Mouse (Mus musculus): ENCODE results near the gene Trabd2b. TPM values are rescaled to one million over a fixed set of nuclear protein-coding genes. Genes with fewer than 3 reads are reported as not detected.

The Trabd2b gene
- polyA plus RNA-seq, 1 experiment: 4.8 TPM

- peak; percentile 17 to 25 for DNase-seq
- peak; percentile 30; the same call in 1 of the 2 replicates for TF ChIP-seq CTCF (IDR thresholded peaks at IDR 0.05; ENCODE audit: borderline replicate concordance, insufficient read depth, low read depth, low read length)
- no peak for TF ChIP-seq POLR2A (IDR thresholded peaks at IDR 0.05; ENCODE audit: borderline replicate concordance, insufficient read depth, low read length)
- H3K27me3 ChIP-seq (ENCODE audit: control insufficient read depth, insufficient read depth, low read length): no peaks in the 10 kb centered on the region
- H3K27ac ChIP-seq (ENCODE audit: insufficient read depth, low read length): no peak overlapping the region
- no peak overlapping the region for H3K4me3 ChIP-seq (replicated peaks; ENCODE audit: insufficient read depth, low read depth, low read length)
- H3K4me1 ChIP-seq (ENCODE audit: control insufficient read depth, insufficient read depth, low read length): no peaks in the 10 kb centered on the region
- WGBS: 22% methylated on average over 5 of the region's 5 CpGs
These were observed 229.4 kb downstream of the Trabd2b start for GRCm38 (mm10) chr4:114635889-114636288.

DNA sequence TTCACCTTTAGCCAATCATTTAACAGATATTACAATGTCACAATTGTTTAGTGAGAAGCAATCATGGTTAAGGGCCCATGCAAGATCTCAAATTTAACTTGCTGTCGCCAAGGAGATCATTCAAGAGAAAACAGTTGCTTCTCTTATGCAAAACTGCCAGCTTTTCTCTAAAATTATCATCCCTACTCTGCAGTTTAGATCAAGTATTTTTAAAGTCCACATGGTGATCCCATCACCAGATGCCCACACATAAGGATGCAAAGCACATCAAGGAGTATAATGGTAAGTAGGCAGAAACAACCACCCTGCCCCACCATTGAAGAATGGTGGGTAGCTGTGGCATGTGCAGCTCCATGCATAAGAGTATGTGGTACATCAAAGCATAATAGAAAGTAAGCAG lies 229.8 kb downstream of the Trabd2b start:
- DNase-seq: no peak
- no peak overlapping the region for H3K27ac ChIP-seq (ENCODE audit: insufficient read depth, low read length)
- 96% methylated on average over 1 of the region's 1 CpGs for whole genome bisulfite sequencing
- H3K27me3 ChIP-seq (ENCODE audit: control insufficient read depth, insufficient read depth, low read length): no peaks in the 10 kb centered on the region
- no peaks in the 10 kb centered on the region for H3K4me1 ChIP-seq (ENCODE audit: control insufficient read depth, insufficient read depth, low read length)
- TF ChIP-seq POLR2A (IDR thresholded peaks at IDR 0.05; ENCODE audit: borderline replicate concordance, insufficient read depth, low read length) (no peak), CTCF (IDR thresholded peaks at IDR 0.05; ENCODE audit: borderline replicate concordance, insufficient read depth, low read depth, low read length) (no peak)
- no peak overlapping the region for H3K4me3 ChIP-seq (replicated peaks; ENCODE audit: insufficient read depth, low read depth, low read length)

DNA sequence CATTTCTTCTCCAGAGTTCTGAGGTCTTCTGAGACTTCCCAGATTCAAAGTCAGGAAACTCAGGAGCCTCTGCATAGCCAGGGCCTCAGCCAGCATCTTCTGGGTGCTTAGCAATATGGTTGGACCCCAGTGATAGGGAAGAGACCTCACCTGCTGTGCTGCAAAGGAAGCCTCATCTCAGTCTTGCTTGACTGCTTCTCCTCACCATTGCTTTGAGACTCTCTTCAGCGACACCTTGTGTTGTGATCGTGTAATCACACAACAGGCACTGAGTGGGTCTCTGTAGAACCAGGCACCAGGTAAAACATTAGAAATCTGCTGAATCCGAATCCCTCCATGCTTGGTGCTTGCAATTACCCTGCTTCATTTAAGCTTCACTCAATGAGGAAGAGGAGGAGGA lies 230.6 kb downstream of the Trabd2b start:
- Histone ChIP-seq H3K27ac (ENCODE audit: insufficient read depth, low read length) (no peak overlapping the region), H3K4me1 (ENCODE audit: control insufficient read depth, insufficient read depth, low read length) (no peaks in the 10 kb centered on the region), H3K4me3 (replicated peaks; ENCODE audit: insufficient read depth, low read depth, low read length) (no peak overlapping the region), H3K27me3 (ENCODE audit: control insufficient read depth, insufficient read depth, low read length) (no peaks in the 10 kb centered on the region)
- no peak for DNase-seq
- 11% methylated on average over 3 of the region's 3 CpGs for WGBS
- no peak for TF ChIP-seq POLR2A (IDR thresholded peaks at IDR 0.05; ENCODE audit: borderline replicate concordance, insufficient read depth, low read length)
- 0 out of 2 replicates have a peak, but pooled peaks have one; percentile 17 for TF ChIP-seq CTCF (IDR thresholded peaks at IDR 0.05; ENCODE audit: borderline replicate concordance, insufficient read depth, low read depth, low read length)

DNA sequence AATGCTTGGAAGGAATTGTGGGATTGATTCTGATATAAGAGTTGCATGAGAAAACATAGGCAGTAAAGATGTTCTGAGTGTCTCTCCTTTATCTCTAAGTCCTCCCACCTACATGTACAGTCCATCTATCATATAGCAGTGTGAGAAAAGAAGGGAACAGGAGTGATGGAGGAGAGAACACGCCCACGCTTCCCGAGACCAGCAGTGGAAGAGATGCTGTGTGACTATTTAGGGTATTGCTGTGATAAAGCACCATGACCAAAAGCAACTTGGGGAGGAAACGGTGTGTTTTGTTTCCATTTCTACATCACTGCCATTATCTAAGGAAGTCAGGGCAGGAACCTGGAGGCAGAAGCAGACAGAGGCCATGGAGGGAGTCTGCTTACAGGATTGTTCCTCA lies 235.9 kb downstream of the Trabd2b start:
- DNase-seq: no peak
- TF ChIP-seq POLR2A (IDR thresholded peaks at IDR 0.05; ENCODE audit: borderline replicate concordance, insufficient read depth, low read length) (no peak), CTCF (IDR thresholded peaks at IDR 0.05; ENCODE audit: borderline replicate concordance, insufficient read depth, low read depth, low read length) (no peak)
- no peak overlapping the region for H3K4me3 ChIP-seq (replicated peaks; ENCODE audit: insufficient read depth, low read depth, low read length)
- H3K27ac ChIP-seq (ENCODE audit: insufficient read depth, low read length): no peak overlapping the region
- 90% methylated on average over 4 of the region's 4 CpGs for WGBS
- H3K4me1 ChIP-seq (ENCODE audit: control insufficient read depth, insufficient read depth, low read length): no peaks in the 10 kb centered on the region
- H3K27me3 ChIP-seq (ENCODE audit: control insufficient read depth, insufficient read depth, low read length): no peaks in the 10 kb centered on the region

DNA sequence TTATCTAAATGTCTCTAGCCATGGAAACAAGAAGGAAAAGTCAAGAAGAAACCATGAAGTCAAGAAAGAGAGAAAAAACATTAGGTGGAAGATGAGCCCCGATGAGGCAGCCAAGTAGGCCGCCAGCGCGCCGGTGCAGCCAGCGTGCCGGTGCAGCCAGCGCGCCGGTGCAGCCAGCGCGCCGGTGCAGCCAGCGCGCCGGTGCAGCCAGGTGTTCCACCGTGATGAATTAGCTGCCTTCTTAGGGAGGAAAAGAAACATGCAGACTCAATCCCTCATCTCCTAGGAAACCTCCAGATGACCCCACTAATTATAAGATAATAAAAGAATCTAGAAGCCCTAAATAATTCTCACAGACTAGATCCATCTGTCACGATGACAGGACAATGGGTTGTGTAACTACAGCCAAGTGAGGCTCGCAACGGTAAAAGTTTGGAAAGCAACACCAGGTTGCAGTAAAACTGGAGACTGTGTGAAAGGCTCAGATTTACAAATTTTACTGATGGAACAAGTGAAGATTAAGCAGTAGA lies 237.2 kb downstream of the Trabd2b start:
- TF ChIP-seq CTCF (IDR thresholded peaks at IDR 0.05; ENCODE audit: borderline replicate concordance, insufficient read depth, low read depth, low read length): no peak
- TF ChIP-seq POLR2A (IDR thresholded peaks at IDR 0.05; ENCODE audit: borderline replicate concordance, insufficient read depth, low read length): no peak
- DNase-seq: no peak
- H3K4me3 ChIP-seq (replicated peaks; ENCODE audit: insufficient read depth, low read depth, low read length): no peak overlapping the region
- no peaks in the 10 kb centered on the region for H3K4me1 ChIP-seq (ENCODE audit: control insufficient read depth, insufficient read depth, low read length)
- H3K27me3 ChIP-seq (ENCODE audit: control insufficient read depth, insufficient read depth, low read length): no peaks in the 10 kb centered on the region
- 55% methylated on average over 20 of the region's 20 CpGs for WGBS
- H3K27ac ChIP-seq (ENCODE audit: insufficient read depth, low read length): no peak overlapping the region

DNA sequence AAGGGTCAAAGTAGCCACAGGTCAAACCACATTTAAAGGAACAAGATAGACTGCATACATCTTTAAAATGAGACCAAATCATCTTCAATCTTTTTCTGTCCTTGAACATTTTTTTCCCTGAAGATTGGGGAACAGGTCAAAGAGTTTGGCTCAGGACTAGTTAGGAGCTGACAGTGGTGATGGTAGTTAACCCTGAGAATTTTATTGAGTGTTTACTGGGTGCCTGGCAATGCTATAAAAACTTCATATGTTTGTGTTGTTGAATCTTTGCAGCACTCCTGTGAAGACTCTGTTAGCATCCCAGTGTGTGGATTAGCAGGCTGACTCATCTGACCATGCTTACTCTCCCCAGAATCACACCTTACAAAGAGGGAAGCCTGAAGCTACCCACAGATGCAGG lies 238.8 kb downstream of the Trabd2b start:
- H3K4me3 ChIP-seq (replicated peaks; ENCODE audit: insufficient read depth, low read depth, low read length): no peak overlapping the region
- no peaks in the 10 kb centered on the region for H3K27me3 ChIP-seq (ENCODE audit: control insufficient read depth, insufficient read depth, low read length)
- no peak overlapping the region for H3K27ac ChIP-seq (ENCODE audit: insufficient read depth, low read length)
- TF ChIP-seq POLR2A (IDR thresholded peaks at IDR 0.05; ENCODE audit: borderline replicate concordance, insufficient read depth, low read length) (no peak), CTCF (IDR thresholded peaks at IDR 0.05; ENCODE audit: borderline replicate concordance, insufficient read depth, low read depth, low read length) (no peak)
- DNase-seq: no peak
- H3K4me1 ChIP-seq (ENCODE audit: control insufficient read depth, insufficient read depth, low read length): no peaks in the 10 kb centered on the region; the same call in 1 of the 2 replicates

DNA sequence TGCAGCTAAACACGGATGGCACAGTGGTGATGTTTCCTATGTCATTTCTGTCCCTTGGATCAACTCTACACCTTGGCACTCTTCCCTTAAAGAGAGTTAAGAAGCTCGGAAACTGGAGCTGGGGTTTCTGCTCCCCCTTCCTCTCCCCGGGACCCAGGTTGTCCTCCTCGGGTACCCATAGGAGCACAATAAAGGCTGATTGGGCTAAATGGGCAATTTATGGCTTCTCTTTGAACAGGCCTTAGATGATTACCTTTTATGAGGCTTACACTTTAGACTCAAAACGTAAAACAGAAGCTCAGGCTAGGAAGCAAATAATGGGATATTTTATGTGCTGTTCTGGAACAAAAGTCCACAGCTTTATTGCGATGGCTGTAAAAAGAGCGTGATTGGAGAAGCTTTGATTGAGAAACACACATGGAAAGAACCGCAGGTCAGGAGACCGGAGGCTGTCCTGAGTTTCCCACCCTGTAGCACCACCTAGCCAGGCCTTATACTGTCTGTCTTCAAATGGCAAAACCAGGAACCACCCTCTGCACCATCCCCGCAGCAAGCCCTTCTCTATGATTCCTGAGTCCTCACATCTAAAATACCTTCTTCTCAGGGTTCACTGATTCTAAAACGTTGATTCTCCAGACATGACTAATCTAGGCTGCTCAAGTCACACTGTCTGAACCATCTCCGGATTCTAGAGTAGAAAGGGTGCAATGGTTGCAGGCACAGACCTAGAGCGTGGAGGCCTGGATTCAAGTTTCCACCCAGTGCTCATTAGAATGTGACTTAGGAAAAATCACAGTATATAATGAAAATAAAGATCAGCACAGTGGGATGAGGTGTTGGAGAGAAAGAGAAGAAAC lies 240.5 kb downstream of the Trabd2b start:
- H3K27ac ChIP-seq (ENCODE audit: insufficient read depth, low read length): no peak overlapping the region
- no peak overlapping the region for H3K4me3 ChIP-seq (replicated peaks; ENCODE audit: insufficient read depth, low read depth, low read length)
- H3K27me3 ChIP-seq (ENCODE audit: control insufficient read depth, insufficient read depth, low read length): no peaks in the 10 kb centered on the region
- H3K4me1 ChIP-seq (ENCODE audit: control insufficient read depth, insufficient read depth, low read length): peaks cover 5% of the 10 kb centered on the region
- no peak for DNase-seq
- WGBS: 71% methylated on average over 13 of the region's 13 CpGs
- TF ChIP-seq POLR2A (IDR thresholded peaks at IDR 0.05; ENCODE audit: borderline replicate concordance, insufficient read depth, low read length) (no peak), CTCF (IDR thresholded peaks at IDR 0.05; ENCODE audit: borderline replicate concordance, insufficient read depth, low read depth, low read length) (no peak)

- WGBS: 17% methylated on average over 4 of the region's 4 CpGs
- no peak overlapping the region for H3K27ac ChIP-seq (ENCODE audit: insufficient read depth, low read length)
- no peaks in the 10 kb centered on the region for H3K27me3 ChIP-seq (ENCODE audit: control insufficient read depth, insufficient read depth, low read length)
- DNase-seq: peak; percentile 41 to 56
- H3K4me1 ChIP-seq (ENCODE audit: control insufficient read depth, insufficient read depth, low read length): peaks cover 5% of the 10 kb centered on the region
- no peak overlapping the region for H3K4me3 ChIP-seq (replicated peaks; ENCODE audit: insufficient read depth, low read depth, low read length)
- TF ChIP-seq POLR2A (IDR thresholded peaks at IDR 0.05; ENCODE audit: borderline replicate concordance, insufficient read depth, low read length): no peak
- TF ChIP-seq CTCF (IDR thresholded peaks at IDR 0.05; ENCODE audit: borderline replicate concordance, insufficient read depth, low read depth, low read length): peak; percentile 85
These were observed 241.2 kb downstream of the Trabd2b start for GRCm38 (mm10) chr4:114647689-114648088.
